Mouse (Mus musculus) heart, postnatal 0 days (tissue): ENCODE measurements around the gene Nova2. TPM values are rescaled to one million over a fixed set of nuclear protein-coding genes. Genes with fewer than 3 reads are reported as not detected.

Experiments used
- ATAC-seq: fragments of 200-750 bp; cut with Nextera tagmentation; 2 replicates; pipeline ENCODE4 v1.8.0; 2017; ENCODE audit warnings: low read depth, moderate number of reproducible peaks, moderate library complexity; ENCODE audit not compliant: insufficient read depth
- DNase-seq: peaks from one replicate; pipeline ENCODE4 v3.0.0-alpha.2; 2016; ENCODE audit warnings: low spot score
- H3K27ac ChIP-seq: fragments of 300-500 bp; sonication (generic); 2 replicates; pipeline ENCODE4 v1.5.1; 2014; ENCODE audit warnings: low read depth, mild to moderate bottlenecking
- H3K27me3 ChIP-seq: fragments of 300-500 bp; sonication (generic); 2 replicates; pipeline ENCODE4 v1.6.1; 2014; ENCODE audit warnings: low read length, mixed read lengths; ENCODE audit not compliant: control insufficient read depth, insufficient read depth
- H3K36me3 ChIP-seq: fragments of 300-500 bp; sonication (generic); replicated peaks from 2 replicates; pipeline ENCODE4 v1.6.1; 2014; ENCODE audit warnings: low read length, mixed read lengths; ENCODE audit not compliant: control insufficient read depth, insufficient read depth
- H3K4me1 ChIP-seq: fragments of 300-500 bp; sonication (generic); 2 replicates; pipeline ENCODE4 v1.6.1; 2014; ENCODE audit warnings: antibody characterized with exemption; ENCODE audit not compliant: control insufficient read depth, insufficient read depth
- H3K4me2 ChIP-seq: fragments of 300-500 bp; sonication (generic); 2 replicates; pipeline ENCODE4 v1.6.1; 2014; ENCODE audit warnings: low read depth, mild to moderate bottlenecking, low read length, moderate library complexity
- H3K4me3 ChIP-seq: fragments of 300-500 bp; sonication (generic); 2 replicates; pipeline ENCODE4 v1.5.1; 2014; ENCODE audit warnings: low read depth, low read length
- H3K9ac ChIP-seq: fragments of 300-500 bp; sonication (generic); replicated peaks from 2 replicates; pipeline ENCODE4 v1.6.1; 2014; ENCODE audit warnings: low read depth, low read length, mixed read lengths
- H3K9me3 ChIP-seq: fragments of 300-500 bp; sonication (generic); replicated peaks from 2 replicates; pipeline ENCODE4 v1.6.1; 2016; ENCODE audit warnings: low read length; ENCODE audit not compliant: control insufficient read depth
- CTCF ChIP-seq: IDR thresholded peaks from 2 replicates; pipeline ENCODE4 v1.5.1; 2016; ENCODE audit warnings: antibody characterized with exemption, control low read depth, low read depth
- EP300 ChIP-seq: IDR thresholded peaks from 2 replicates; pipeline ENCODE4 v1.6.1; 2016; ENCODE audit warnings: antibody characterized with exemption, low read depth
- WGBS: fragments of 180-500 bp; shearing (Covaris S2); extraction: QIAGEN DNeasy Blood & Tissue Kit; methylation state at CpG from one replicate; pipeline ENCODE4 v1.1.7; 2014; 5-methylcytosine and 5-hydroxymethylcytosine counted together
- polyA plus RNA-seq: library from polyadenylated mRNA; unstranded; fragments of >200 nt; fragmentation: Nextera tagmentation; extraction: Ambion mirVana; gene quantifications from 2 replicates; pipeline ENCODE4 v1.2.1, GENCODE M21; 2015
- total RNA-seq: library from RNA; depleted of rRNA; stranded (reverse); fragments of >200 nt; gene quantifications from 2 replicates; pipeline ENCODE4 v1.2.3, GENCODE M21; 2014; ENCODE audit warnings: low replicate concordance

Gene Nova2
- total and polyA plus RNA-seq, 2 experiments from 2014 or later = 0.41 to 0.61 TPM

GRCm38 (mm10) chr7:18890848-18891247 is 34.8 kb upstream of the Nova2 start:
- no peak for DNase-seq
- H3K4me2 ChIP-seq = no peak overlapping the region
- H3K9me3 ChIP-seq = no peaks in the 10 kb centered on the region
- peaks cover 12% of the 10 kb centered on the region for H3K4me1 ChIP-seq
- ATAC-seq = no peak
- no peak overlapping the region for H3K27ac ChIP-seq
- no peaks in the 10 kb centered on the region for H3K36me3 ChIP-seq
- TF ChIP-seq CTCF (no peak), EP300 (no peak)
- H3K4me3 ChIP-seq = no peak overlapping the region
- no peak overlapping the region for H3K9ac ChIP-seq
- 90% methylated on average over 8 of the region's 8 CpGs for WGBS
- peaks cover 9% of the 10 kb centered on the region for H3K27me3 ChIP-seq

- peak overlapping the region; percentile 70 for H3K4me2 ChIP-seq
- WGBS = 19% methylated on average over 33 of the region's 33 CpGs
- ATAC-seq = peak; percentile 66
- H3K4me3 ChIP-seq = peak overlapping the region; percentile 36
- TF ChIP-seq EP300 (no peak), CTCF (peak; percentile 91)
- DNase-seq = peak; percentile 68
- no peaks in the 10 kb centered on the region for H3K9me3 ChIP-seq
- peaks cover 9% of the 10 kb centered on the region for H3K27me3 ChIP-seq
- H3K27ac ChIP-seq = no peak overlapping the region
- H3K9ac ChIP-seq = no peak overlapping the region
- peaks cover 12% of the 10 kb centered on the region for H3K4me1 ChIP-seq
- no peaks in the 10 kb centered on the region for H3K36me3 ChIP-seq
These were observed 33.7 kb upstream of the Nova2 start for GRCm38 (mm10) chr7:18891872-18892599.

DNA sequence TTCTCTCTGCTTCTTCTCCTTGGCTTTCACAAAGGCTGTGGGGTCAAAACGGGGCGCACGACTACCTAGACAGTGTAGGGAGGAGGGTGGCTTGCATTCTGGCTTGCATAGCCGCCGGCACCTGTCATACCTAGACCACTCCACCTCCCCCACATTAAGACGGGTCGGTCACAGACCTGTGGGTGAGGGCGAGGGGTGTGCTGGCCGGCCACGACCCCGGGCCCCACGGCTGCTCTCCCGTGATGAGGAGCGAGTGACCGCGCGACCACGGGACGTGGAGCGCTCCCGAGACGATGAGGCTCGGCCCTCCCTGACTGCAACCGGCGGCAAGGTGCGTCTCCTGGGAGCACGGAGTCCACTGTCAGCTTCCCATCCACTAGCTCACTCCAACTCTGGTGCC is 32.7 kb upstream of the Nova2 start:
- Histone ChIP-seq H3K4me1 (peaks cover 12% of the 10 kb centered on the region), H3K4me2 (no peak overlapping the region), H3K36me3 (peaks cover 5% of the 10 kb centered on the region; the same call in 1 of the 2 replicates), H3K4me3 (no peak overlapping the region), H3K27ac (no peak overlapping the region), H3K27me3 (peaks cover 9% of the 10 kb centered on the region), H3K9ac (no peak overlapping the region), H3K9me3 (no peaks in the 10 kb centered on the region)
- no peak for TF ChIP-seq EP300
- no peak for TF ChIP-seq CTCF
- DNase-seq (no peak), ATAC-seq (no peak)
- WGBS = 30% methylated on average over 27 of the region's 27 CpGs

DNA sequence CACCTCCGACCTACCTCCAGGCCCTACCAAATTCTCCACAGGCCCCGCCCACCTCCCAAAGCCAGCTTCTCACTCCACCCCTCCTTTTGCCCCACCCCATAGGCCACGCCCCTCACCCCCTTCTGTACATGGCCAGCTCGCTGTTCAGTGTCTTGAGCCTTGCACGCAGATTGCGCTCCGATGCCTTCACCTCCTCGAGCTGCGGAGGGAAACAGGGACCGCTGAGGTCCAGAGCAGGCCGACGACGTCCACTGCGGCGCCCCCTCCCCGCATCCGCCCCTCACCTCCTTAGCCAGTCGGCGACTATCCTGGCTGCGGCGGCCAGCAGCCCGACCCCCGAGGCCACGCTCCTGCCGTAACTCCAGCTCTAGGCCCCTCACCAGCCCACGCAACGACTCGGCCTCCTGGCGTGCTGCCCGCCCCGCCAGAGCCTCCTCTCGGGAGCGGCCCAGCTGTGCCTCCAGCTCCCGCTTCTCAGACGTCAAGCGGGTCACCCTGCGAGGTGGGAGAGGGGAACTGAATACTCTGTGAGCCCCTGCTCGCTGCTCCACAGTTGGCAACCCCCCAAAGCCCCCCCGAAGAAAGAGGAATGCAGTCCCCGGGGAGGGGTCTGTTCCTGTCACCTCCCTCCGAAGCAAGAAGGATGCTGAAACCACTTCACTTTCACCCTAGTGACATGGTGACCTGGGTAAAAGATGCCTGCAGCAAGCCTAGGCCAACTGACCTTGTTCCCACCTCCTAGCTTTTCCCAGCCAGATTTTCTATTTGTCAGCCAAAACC is 31.8 kb upstream of the Nova2 start:
- peaks cover 9% of the 10 kb centered on the region for H3K27me3 ChIP-seq
- ATAC-seq = peak; percentile 45; the same call in 1 of the 2 replicates
- no peak overlapping the region for H3K27ac ChIP-seq
- peaks cover 11% of the 10 kb centered on the region; the same call in 1 of the 2 replicates for H3K36me3 ChIP-seq
- H3K9me3 ChIP-seq = no peaks in the 10 kb centered on the region
- no peak for DNase-seq
- peak overlapping the region; percentile 41; the same call in 1 of the 2 replicates for H3K9ac ChIP-seq
- 3% methylated on average over 41 of the region's 41 CpGs for WGBS
- H3K4me3 ChIP-seq = peak overlapping the region; percentile 36
- H3K4me2 ChIP-seq = peak overlapping the region; percentile 69
- TF ChIP-seq CTCF (no peak), EP300 (no peak)
- peaks cover 12% of the 10 kb centered on the region for H3K4me1 ChIP-seq

GRCm38 (mm10) chr7:18896536-18896935 is 29.2 kb upstream of the Nova2 start:
- Histone ChIP-seq H3K9ac (no peak overlapping the region), H3K4me2 (no peak overlapping the region), H3K4me1 (peaks cover 12% of the 10 kb centered on the region), H3K27ac (no peak overlapping the region), H3K36me3 (peaks cover 36% of the 10 kb centered on the region), H3K9me3 (no peaks in the 10 kb centered on the region), H3K4me3 (no peak overlapping the region), H3K27me3 (peaks cover 9% of the 10 kb centered on the region)
- TF ChIP-seq EP300 (no peak), CTCF (peak; percentile 62)
- DNase-seq (peak; percentile 50), ATAC-seq (0 out of 2 replicates have a peak, but pooled peaks have one; percentile 22)
- 37% methylated on average over 5 of the region's 5 CpGs for WGBS
